Mouse (Mus musculus) cortical plate, adult 2 months (tissue): Measurements from ENCODE around the gene Rbm38.

Source experiments
- CTCF ChIP-seq: fragments of 200-500 bp; IDR thresholded peaks from 2 replicates; pipeline ENCODE4 v1.5.1; 2011; ENCODE audit warnings: mild to moderate bottlenecking, control low read depth, low read length; ENCODE audit not compliant: insufficient read depth; ENCODE audit errors: extremely low read depth
- POLR2A ChIP-seq: fragments of 200-500 bp; IDR thresholded peaks from 2 replicates; pipeline ENCODE4 v1.6.1; 2011; ENCODE audit warnings: mild to moderate bottlenecking, low read length, control low read depth; ENCODE audit not compliant: insufficient read depth; ENCODE audit errors: extremely low read depth

DNA sequence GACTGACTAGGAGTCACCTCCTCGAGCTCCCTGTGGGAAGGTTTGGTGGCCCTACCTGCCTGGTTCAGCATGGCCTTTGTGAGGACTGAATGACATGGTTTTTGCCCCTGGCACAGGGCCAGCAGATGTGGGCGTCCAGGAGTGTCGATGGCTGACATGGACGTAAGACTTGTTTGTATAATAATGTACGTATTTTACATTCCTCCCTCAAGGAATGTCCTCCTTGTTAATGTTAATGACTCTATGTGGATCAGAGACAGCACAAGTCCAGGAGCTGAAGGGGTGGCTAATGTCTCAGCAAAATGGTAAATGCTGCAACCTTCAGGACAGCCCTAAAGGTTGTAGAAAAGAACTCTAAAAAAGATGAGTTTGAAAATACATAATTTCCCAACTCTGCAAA, 53.4 kb downstream of the Rbm38 start:
- TF ChIP-seq CTCF, result no peak
- no peak for TF ChIP-seq POLR2A
